Mouse (Mus musculus) large intestine, adult 2 months (tissue): ENCODE results near the gene Cd24a. TPM values are rescaled to one million over a fixed set of nuclear protein-coding genes. Genes with fewer than 3 reads are reported as not detected.

Experiments used
- DNase-seq: peaks from one replicate; pipeline ENCODE4 v3.0.0-alpha.2; 2012; ENCODE audit warnings: low read depth, low spot score
- WGBS: fragments of 180-500 bp; shearing (Covaris S2); methylation state at CpG from one replicate; pipeline ENCODE4 v1.1.7; 2018; 5-methylcytosine and 5-hydroxymethylcytosine counted together
- polyA plus RNA-seq: library from polyadenylated mRNA; depleted of rRNA; stranded (reverse); fragments of >200 nt; gene quantifications from 2 replicates; pipeline ENCODE4 v1.2.3, GENCODE M21; 2012; rRNA removed

The Cd24a gene
- polyA plus RNA-seq, 1 experiment: 186 TPM

DNA sequence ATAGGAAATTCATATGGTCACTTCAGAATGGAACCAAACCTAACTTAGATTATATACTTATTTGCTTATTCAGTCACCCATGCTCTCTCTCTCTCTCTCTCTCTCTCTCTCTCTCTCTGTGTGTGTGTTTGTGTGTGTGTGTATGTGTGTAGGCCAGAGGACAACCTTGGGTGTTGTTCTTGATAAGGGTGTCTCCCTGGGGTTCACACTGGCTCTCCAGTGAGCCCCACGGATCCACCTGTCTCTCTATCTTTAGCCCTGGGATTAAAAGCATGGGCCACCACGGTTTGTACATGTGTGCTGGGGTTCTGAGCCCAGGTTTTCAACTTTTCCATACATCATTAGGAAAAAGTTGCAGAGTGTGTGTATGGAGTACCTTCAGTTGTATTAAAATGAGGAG is 41.9 kb downstream of the Cd24a start:
- DNase-seq: no peak
- WGBS: 81% methylated on average over 2 of the region's 2 CpGs

DNA sequence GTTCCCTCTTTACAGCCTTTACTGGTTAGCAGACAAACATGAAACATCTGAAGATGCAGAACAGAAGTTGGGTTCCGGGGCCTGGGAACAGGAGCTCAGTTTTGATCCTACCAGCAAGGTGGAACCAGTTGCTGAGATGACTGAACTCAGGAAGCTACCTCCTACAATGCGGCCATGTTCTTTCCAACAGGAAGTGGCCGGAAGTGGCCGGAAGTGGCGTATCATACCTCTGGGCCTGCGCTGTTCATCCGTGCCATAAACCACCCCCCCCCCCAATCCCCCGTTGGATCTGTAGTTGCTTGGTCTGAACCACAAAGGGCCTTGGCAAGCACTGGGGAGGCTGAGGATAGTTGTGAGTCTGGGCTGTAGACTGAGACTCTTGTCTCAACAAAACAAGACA is 45.4 kb downstream of the Cd24a start:
- WGBS: 88% methylated on average over 8 of the region's 8 CpGs
- DNase-seq: no peak

DNA sequence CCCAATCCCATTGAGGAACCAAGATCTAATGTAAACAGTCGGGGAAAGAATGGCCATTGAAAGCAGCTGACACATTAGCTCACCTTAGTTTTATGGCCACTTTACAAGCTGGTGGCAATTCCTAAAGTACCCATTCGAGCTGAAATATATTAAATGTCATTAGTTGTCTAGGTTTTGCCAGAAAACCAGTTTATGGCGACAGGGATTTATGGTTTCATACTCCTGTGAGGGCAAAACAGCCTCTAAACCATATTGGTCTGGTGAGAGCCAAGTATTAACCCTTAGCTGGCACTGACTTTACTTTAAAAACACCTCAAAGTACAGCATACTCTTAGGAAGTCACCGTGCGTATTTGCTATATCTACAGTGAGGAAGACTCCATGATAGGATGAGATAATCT is 46.3 kb downstream of the Cd24a start:
- 58% methylated on average over 5 of the region's 5 CpGs for WGBS
- DNase-seq: no peak

DNA sequence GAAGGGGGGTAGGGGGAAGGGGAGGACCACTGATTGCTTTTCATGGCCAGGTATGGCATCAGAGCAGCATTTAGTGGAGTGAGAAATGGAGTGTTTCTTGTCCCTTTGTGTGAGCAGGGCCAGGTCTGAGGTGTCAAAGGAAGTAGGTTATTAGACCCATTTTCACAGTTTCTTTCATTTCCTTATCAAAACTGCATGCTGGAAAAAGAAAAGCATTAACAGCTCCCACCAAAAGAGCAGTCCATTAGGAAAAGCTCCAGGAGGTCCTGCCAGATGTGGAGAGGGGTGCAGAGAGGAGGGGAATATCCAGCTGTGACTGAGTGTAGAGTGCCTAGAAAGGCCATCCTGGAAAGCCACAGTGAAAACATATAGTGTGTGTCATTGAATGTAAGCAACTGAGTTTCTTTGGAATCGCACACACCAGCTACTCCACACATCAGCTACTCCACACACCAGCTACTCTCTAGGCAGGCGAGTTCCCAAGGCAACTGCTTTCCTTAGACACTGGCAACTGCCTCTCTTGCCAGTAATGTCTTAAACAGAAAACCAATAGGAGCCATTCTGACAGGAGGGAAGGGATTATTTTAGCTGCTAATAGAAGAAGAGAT is 46.8 kb downstream of the Cd24a start:
- DNase-seq: no peak
- 78% methylated on average over 2 of the region's 2 CpGs for WGBS

DNA sequence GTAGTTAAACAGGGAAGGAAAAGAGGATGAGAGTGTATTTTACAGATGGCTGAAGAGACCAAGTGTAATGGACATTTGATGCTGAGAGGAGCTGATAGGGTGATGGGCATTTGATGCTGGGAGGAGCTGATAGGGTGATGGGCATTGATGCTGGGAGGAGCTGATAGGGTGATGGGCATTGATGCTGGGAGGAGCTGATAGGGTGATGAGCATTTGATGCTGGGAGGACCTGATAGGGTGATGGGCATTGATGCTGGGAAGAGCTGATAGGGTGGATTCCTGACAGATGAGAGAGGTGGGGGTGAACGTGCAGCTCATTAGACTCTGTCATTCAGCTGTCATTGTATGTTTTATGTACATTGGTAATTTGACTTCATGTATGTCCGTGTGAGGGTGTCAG is 47.5 kb downstream of the Cd24a start:
- WGBS: 83% methylated on average over 2 of the region's 2 CpGs
- no peak for DNase-seq

DNA sequence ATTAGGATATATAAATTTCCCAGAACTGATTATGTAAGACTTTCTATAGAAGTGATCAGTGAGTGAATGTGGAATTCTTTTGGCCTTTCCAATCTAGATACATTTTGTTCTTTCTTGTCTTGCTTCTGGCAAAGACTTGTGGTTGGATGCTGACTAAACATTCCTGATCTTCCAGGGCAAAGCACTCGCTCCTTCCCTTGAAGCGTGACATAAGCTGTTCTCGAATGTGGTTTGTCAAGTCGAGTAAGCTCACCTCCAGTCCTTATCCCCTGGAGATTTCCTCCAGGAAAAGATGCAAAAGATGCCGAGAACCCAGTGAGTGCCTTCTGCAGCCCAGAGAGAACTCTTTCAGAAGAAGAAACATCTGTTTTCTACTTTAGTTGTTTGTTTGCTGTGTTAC is 51.1 kb downstream of the Cd24a start:
- WGBS: 70% methylated on average over 5 of the region's 5 CpGs

DNA sequence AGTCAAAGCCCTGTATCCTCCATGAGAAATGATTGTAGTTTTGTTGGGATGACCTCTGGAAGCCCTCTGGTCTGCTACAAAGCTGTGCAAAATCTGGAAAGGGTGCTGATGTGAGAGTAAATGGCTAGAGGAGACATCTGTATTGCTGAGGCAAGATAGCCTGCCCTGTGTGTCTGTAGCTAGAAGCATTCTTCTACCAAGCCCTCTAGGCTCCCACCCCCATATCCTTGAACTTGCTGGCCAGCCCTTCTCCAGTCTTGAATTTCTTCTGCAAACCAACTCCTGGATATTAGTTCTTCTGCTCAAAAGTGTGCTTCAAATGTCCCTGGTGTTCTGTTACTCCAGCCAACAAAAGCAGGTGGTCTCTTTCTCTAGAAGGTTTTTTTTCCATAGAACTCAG is 51.8 kb downstream of the Cd24a start:
- no peak for DNase-seq

More for the DNA sequence above, 51.1 kb downstream of the Cd24a start:
- DNase-seq: no peak

DNA sequence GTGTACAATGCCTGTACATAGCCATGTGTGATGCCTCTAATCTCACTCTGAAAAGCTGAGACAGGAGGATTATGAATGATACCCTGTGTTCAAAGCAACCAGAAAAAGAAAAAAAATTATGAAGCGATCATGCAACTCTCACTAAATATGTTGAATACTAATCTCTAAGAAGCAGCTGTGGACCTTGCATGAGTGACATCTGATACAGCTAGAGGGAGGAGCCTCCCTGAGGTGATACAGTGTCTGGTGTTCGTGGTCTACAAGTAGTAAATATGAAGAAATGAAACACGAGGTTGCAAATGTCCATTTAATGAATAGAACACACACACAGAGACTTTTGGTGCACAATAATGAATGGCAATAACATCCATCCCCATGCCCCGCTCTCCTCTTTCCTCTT is 52.5 kb downstream of the Cd24a start:
- DNase-seq: no peak
- WGBS: 75% methylated on average over 4 of the region's 4 CpGs

DNA sequence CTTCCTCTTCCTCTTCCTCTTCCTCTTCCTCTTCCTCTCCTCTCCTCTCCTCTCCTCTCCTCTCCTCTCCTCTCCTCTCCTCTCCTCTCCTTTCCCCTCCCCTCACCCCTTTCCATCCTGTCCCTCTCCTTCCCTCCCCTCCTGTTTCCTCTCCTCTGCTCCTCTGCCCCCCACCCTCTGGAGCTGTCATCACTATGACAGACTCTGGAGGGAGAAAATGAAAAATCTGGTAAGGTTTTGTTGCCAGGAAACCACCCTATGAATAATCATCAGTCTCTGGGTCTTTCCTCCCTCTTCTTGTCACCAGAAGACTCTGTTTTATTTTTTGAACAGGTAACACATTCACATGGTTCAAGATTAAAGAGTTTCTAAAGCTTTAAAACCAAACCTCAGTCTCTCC is 53.0 kb downstream of the Cd24a start:
- DNase-seq: no peak

DNA sequence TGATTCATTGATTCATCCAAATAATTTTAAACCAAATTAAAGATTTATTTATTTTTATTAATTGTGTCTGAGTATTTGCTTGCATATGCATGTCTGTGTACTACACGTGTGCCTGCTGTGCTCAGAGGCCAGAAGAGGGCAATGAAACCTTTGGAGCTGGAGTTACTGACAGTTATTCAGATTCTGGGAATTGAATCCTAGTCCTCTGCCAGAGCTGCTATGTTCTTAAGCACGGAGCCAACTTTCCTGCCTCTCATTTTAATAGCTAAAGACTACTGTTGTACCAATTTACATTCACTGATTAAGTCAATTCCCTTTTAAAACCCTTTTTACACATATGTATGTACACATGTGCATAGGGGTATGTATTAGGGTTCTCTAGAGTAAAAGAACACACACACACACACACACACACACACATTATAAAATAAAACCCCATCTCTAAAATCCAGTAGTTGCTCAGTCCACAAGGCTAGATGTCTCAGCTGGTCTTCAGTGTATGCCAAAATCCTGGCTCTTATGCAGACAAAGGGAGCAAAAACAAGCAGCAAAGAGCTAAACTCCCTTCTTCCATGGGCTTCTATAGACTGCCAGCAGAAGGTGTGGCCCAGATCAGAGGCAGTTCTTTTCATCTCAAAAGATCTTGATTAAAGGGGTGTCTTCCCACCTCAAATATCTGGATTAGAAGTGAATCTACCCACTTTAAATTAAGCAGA is 53.7 kb downstream of the Cd24a start:
- no peak for DNase-seq
- WGBS: 73% methylated on average over 2 of the region's 2 CpGs

DNA sequence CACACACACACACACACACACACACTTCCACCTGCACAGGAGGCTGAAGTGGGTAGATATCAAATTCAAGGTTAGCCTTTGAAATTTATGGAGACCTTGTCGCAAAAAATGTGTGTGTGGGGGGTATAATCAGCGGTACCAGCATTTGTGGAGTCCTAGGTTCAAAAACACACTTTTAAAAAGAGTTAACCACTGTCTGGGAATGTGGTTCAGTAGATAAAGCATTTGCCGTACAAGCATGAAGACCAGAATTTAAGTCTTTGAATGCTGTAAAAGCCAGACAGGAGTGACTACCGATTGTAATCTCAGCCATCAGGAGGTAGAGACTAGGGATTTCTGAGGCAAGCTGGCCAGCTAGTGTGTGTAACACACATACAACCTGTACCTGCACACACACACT is 55.0 kb downstream of the Cd24a start:
- no peak for DNase-seq
- WGBS: 84% methylated on average over 4 of the region's 4 CpGs

Other genes with a start within 250 kb of the Cd24a start
- 2.2 and 2.7 TPM in 2 replicates for gene Bend3, start 99.5 kb upstream of the Cd24a start, polyA plus RNA-seq
- gene Gm9803, start 54.2 kb upstream of the Cd24a start, polyA plus RNA-seq: 50.4 and 54.8 TPM in 2 replicates
- gene 1700021F05Rik, start 37.3 kb upstream of the Cd24a start, polyA plus RNA-seq: 9.7 and 11.1 TPM in 2 replicates